Mouse (Mus musculus): ENCODE results near the gene Mon2. TPM values are rescaled to one million over a fixed set of nuclear protein-coding genes. Genes with fewer than 3 reads are reported as not detected.
A peak's percentile ranks its signal among the peaks of the same experiment; 100 is the strongest.

Gene Mon2
- total RNA-seq (2012; rRNA removed) (32.1 and 33.8 TPM in 2 replicates), polyA plus RNA-seq (2012; ENCODE audit: insufficient read depth in 1 of 2, insufficient read length in 2 of 2, low read depth in 1 of 2, low replicate concordance in 2 of 2, missing spikeins in 1 of 2) (10 to 100 TPM in 1 of 2 experiments, not detected in 1; 38.6 TPM)

DNA sequence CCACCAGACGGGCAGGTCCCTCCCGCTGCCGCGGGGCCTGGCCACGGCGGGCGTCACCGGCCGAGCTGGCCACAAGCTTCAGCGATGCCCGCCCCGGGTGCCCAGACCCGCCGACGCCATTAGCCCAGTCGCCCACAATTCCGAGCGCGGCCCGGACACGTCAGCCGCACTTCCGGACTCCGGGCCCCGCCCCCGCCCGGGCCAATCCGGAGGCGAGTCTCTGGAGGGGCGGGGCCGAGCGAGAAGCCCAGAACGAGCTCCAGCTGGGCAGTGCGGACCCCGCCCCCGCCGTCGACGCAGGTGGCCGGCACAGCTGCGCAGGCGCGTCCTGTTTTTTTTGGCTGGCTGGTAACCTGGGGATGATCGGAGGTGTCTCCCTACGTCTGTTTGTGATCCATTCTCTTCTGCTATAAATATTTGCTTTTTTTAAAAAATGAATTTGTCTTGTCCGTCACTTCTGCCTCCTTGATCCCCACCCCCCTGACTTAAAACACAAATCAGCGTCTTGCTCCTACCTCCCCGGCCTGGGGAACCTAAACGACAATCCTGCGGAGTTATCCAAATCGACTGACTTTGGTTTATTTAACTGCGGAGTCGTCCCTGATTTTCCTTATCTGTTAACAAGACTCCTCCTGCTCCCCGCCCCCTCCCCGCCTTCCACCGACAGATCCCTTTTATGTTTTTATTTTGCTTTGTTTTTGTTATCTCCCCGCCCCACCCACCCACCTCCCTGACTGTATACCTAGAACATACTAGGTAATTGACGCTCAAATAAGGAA lies at the start of gene Mon2:
TSS of gene Mon2 (minus strand) at position 261 of the 779 bp plus-strand sequence.
- H3K9ac ChIP-seq (ENCODE audit: control insufficient read depth, low read depth, low read length, poor library complexity, severe bottlenecking) = peak within 1 kb of the TSS; percentile 91
- H3K79me2 ChIP-seq (ENCODE audit: control insufficient read depth, insufficient read depth, low read length, poor library complexity) = peaks cover 24% of the 10 kb centered on the region
- peak within 1 kb of the TSS; percentile 85 to 95 for H3K4me3 ChIP-seq (ENCODE audit: control insufficient read depth in 1 of 2, insufficient read depth in 1 of 2, low read depth in 2 of 2, low read length in 2 of 2)
- DNase-seq (ENCODE audit: low read depth, low spot score) = peak; percentile 95
- no peaks in the 10 kb centered on the region; a peak in 1 of 4 replicates for H3K27me3 ChIP-seq (ENCODE audit: control insufficient read depth in 1 of 2, insufficient read depth in 2 of 2, low read length in 2 of 2)
- no peak within 1 kb of the TSS; the same call in 1 of the 2 replicates for H3K27ac ChIP-seq (ENCODE audit: control insufficient read depth, low read depth, low read length)
- peaks cover 4 to 9% of the 10 kb centered on the region in 2 experiments for H3K4me1 ChIP-seq (ENCODE audit: control insufficient read depth in 1 of 2, insufficient read depth in 2 of 2, low read length in 2 of 2)
- peaks cover 0 to 11% of the 10 kb centered on the region in 2 experiments; a peak in 3 of 4 replicates for H3K36me3 ChIP-seq (ENCODE audit: control insufficient read depth in 1 of 2, insufficient read depth in 2 of 2, low read length in 2 of 2)
- no peaks in the 10 kb centered on the region for H3K9me3 ChIP-seq (replicated peaks; ENCODE audit: insufficient read depth, low read length)
- TF ChIP-seq ELF1 (IDR thresholded peaks at IDR 0.05; ENCODE audit: low read depth, low read length) (peak; percentile 96), POLR2A (IDR thresholded peaks at IDR 0.05; ENCODE audit: control insufficient read depth in 1 of 2, insufficient read depth in 1 of 2, low read depth in 1 of 2, low read length in 2 of 2, poor library complexity in 1 of 2) (peak; percentile 67 to 84), JUND (IDR thresholded peaks at IDR 0.05; ENCODE audit: low read depth, low read length) (no peak), MYC (IDR thresholded peaks at IDR 0.05; ENCODE audit: low read depth, low read length) (no peak), TAL1 (IDR thresholded peaks at IDR 0.05; ENCODE audit: low read length) (no peak), CHD1 (IDR thresholded peaks at IDR 0.05; ENCODE audit: low read depth, low read length) (no peak; the same call in 1 of the 2 replicates), KAT2A (conservative IDR thresholded peaks at IDR 0.05; ENCODE audit: low read depth, low read length) (no peak), ZNF384 (IDR thresholded peaks at IDR 0.05; ENCODE audit: low read depth, low read length) (peak; percentile 76; the same call in 1 of the 2 replicates), USF2 (IDR thresholded peaks at IDR 0.05; ENCODE audit: borderline replicate concordance in 1 of 2, insufficient read depth in 1 of 2, low read depth in 1 of 2, low read length in 2 of 2) (no peak), MAFK (IDR thresholded peaks at IDR 0.05; ENCODE audit: borderline replicate concordance, low read depth, low read length) (no peak), ZKSCAN1 (IDR thresholded peaks at IDR 0.05; ENCODE audit: low read depth, low read length) (no peak), UBTF (IDR thresholded peaks at IDR 0.05; ENCODE audit: borderline replicate concordance, insufficient read depth, low read depth, low read length) (no peak), POLR2AphosphoS5 (IDR thresholded peaks at IDR 0.05; ENCODE audit: borderline replicate concordance, low read depth, low read length) (no peak), NRF1 (IDR thresholded peaks at IDR 0.05; ENCODE audit: insufficient read depth, low read depth, low read length, poor library complexity, severe bottlenecking) (peak; percentile 88), TCF12 (IDR thresholded peaks at IDR 0.05; ENCODE audit: low read depth, low read length) (peak; percentile 38; the same call in 1 of the 2 replicates), MAZ (IDR thresholded peaks at IDR 0.05; ENCODE audit: low read depth, low read length) (0 out of 2 replicates have a peak, but pooled peaks have one; percentile 12), SMC3 (IDR thresholded peaks at IDR 0.05; ENCODE audit: low read depth, low read length) (no peak), EP300 (IDR thresholded peaks at IDR 0.05; ENCODE audit: low read depth in 1 of 2, low read length in 2 of 2) (no peak), CHD2 (IDR thresholded peaks at IDR 0.05; ENCODE audit: low read length) (no peak), HCFC1 (IDR thresholded peaks at IDR 0.05; ENCODE audit: low read depth, low read length) (peak; percentile 84), BHLHE40 (IDR thresholded peaks at IDR 0.05; ENCODE audit: borderline replicate concordance, low read depth, low read length) (no peak), RCOR1 (IDR thresholded peaks at IDR 0.05; ENCODE audit: low read depth, low read length) (peak; percentile 51), GATA1 (IDR thresholded peaks at IDR 0.05; ENCODE audit: low read depth, low read length) (no peak), MXI1 (IDR thresholded peaks at IDR 0.05; ENCODE audit: low read depth, low read length) (0 out of 2 replicates have a peak, but pooled peaks have one; percentile 47), TBP (IDR thresholded peaks at IDR 0.05; ENCODE audit: low read depth, low read length) (no peak), SIN3A (IDR thresholded peaks at IDR 0.05; ENCODE audit: low read length) (peak; percentile 90), USF1 (IDR thresholded peaks at IDR 0.05; ENCODE audit: low read depth, low read length) (no peak), MAX (IDR thresholded peaks at IDR 0.05; ENCODE audit: low read length) (no peak), ZC3H11A (IDR thresholded peaks at IDR 0.05; ENCODE audit: low read depth, low read length) (no peak), MYB (IDR thresholded peaks at IDR 0.05; ENCODE audit: low read depth, low read length) (no peak), ETS1 (IDR thresholded peaks at IDR 0.05; ENCODE audit: low read depth, low read length) (peak; percentile 71), POLR2AphosphoS2 (IDR thresholded peaks at IDR 0.05; ENCODE audit: low read length) (no peak; the same call in 1 of the 2 replicates), NELFE (IDR thresholded peaks at IDR 0.05; ENCODE audit: low read depth, low read length) (peak; percentile 65), RAD21 (IDR thresholded peaks at IDR 0.05; ENCODE audit: low read depth, low read length) (no peak), ZMIZ1 (IDR thresholded peaks at IDR 0.05; ENCODE audit: low read depth, low read length) (peak; percentile 50; the same call in 1 of the 2 replicates)
